Mouse (Mus musculus) adrenal gland, postnatal 4 days (tissue): Measurements from ENCODE around the gene Psg16. TPM values are rescaled to one million over a fixed set of nuclear protein-coding genes. Genes with fewer than 3 reads are reported as not detected.
"Not testable (repeated sequence)": the region's sequence is repeated elsewhere in the genome, so short reads cannot be mapped to it uniquely, and the experiment has no call there.

Experiments used
- DNase-seq, 2 experiments: peaks; one replicate each; pipeline ENCODE4 v3.0.0; 2021 to 2022; ENCODE audit warnings: low spot score in 2 of 2, mixed read lengths in 2 of 2
- total RNA-seq, 2 experiments: library from RNA; stranded (reverse); gene quantifications; 2 replicates each; pipeline ENCODE4 v1.2.3; 2021

Psg16 gene
- total RNA-seq, 2 experiments from 2014 or later = 0.39 to 0.79 TPM

GRCm38 (mm10) chr7:17055287-17055946 lies 18.4 kb upstream of the Psg16 start:
- DNase-seq = no peak

GRCm38 (mm10) chr7:17056081-17056581 lies 17.7 kb upstream of the Psg16 start:
- DNase-seq = peak; percentile 47 to 61

DNA sequence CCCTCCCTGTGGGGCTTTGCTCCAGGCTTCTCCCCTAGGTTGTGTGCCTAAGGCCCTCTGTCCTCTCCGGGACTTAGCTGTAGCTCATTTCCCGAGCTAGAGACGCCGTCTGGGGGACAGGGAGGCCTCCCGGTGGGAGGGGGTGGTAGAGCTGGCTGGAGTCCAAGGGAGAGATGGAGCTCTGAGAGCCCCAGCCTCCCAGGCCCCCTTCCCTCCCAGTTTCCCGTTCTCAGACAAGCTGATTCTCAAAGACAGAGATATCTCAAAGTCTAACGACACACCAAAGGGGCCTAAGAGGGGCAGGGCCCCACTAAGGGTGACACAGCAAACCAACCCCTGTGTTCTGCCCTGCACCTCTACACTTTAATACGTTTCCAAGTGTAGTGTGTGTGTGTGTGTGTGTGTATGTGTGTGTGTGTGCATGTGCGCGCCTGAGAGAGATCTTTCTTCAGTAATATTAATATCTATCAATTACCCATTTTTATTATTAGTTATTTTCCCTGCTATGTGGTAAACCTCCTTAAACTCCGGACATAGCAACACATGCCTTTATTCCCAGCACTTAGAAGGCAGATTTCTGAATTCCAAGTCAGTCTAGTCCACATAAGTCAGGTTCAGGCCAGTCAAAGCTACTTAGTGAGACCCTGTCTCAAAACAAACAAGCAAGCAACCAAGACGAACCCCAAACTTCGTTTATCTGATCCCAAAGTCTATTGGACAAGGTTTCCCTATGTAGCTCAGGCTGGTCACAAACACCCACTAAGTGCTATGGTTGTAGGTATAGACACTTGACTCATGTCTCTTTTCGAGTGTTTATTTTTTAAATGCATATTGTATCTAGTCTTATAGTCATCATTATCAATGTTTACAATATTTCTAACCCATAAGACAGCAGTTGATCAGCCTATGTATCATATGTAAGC lies 17.0 kb upstream of the Psg16 start:
- DNase-seq = no peak

DNA sequence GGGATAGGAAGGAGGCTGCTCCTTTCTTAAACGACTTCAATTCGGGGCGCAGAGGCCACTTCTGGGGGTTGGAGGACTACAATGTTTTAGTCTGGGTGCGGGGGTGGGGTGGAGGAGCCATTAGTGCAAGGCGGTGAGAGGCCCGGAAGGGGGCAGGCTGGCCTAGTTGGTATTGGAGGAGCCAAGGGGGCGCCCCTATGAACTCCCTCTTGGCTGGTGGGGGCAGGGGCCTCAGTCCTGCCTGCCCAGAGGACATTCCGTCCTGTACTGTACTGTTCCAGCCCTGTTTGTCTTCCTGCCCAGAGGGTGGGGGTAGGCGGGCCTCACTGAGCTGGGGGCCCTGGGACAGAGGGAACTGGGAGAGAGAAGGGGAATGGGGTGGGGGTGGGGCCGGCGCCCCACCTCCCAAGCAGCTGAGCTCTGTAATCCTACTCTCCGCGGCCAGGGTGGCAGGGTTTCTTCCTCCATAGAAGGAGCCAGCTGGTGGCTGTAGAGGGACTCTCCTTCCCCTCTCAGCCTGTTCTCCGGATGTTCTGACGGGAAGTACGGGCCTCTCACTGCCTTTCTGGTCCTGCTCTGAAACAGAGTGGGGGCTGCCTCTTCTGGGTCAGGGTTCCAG lies 15.7 kb upstream of the Psg16 start:
- peak in 1 of 2 experiments; percentile 55 for DNase-seq

GRCm38 (mm10) chr7:17058816-17059462 lies 14.9 kb upstream of the Psg16 start:
- peak in 1 of 2 experiments; percentile 1 for DNase-seq

DNA sequence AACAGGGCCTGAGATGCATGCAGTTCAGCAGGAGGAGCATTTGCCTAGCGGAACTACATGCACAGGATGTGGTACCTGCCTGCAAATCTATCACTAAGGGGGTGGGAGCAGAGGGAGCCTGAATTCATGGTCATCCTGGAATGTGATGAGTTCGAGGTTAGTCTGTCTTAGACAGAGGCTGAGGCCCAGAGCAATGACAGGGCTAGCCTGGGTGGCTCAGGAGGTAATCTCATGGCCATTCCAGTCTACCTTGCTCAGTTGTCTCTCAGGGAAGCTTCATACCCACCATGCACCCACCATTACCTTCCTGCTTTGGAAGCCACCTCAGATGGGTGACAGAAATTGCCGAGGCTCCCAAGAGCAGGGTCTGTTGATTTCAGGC lies 14.4 kb upstream of the Psg16 start:
- peak in 1 of 2 experiments; percentile 2 for DNase-seq

GRCm38 (mm10) chr7:17060031-17060781 lies 13.6 kb upstream of the Psg16 start:
- DNase-seq = peak; percentile 90 to 91

GRCm38 (mm10) chr7:17060782-17061605 lies 12.8 kb upstream of the Psg16 start:
- DNase-seq = peak in 1 of 2 experiments; percentile 5

DNA sequence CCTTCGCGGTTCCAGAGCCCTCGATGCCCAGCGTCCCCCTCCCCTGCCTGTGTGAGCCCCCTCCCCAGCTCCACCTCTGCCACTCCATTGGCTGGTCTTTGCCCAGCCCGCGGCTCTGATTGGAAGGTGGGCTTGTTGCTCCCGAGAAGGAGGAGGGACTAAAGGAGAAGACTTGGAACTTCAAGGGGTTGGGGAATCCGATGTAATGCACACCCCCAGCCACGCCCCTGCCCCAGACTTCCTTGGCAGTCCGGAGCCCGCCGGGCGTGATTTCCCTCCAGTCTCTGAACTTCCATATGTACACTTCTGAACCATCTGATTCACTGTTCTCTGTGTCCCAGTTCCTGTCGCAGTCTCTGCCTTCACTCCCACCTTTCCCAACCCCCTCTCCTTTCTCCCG lies 11.5 kb upstream of the Psg16 start, which contains the start of gene Hif3a:
TSS of gene Hif3a (minus strand) at position 39 of the 400 bp plus-strand sequence.
- DNase-seq = peak in 1 of 2 experiments; percentile 36

GRCm38 (mm10) chr7:17062845-17063244 lies 11.0 kb upstream of the Psg16 start:
- peak in 1 of 2 experiments; percentile 2 for DNase-seq

DNA sequence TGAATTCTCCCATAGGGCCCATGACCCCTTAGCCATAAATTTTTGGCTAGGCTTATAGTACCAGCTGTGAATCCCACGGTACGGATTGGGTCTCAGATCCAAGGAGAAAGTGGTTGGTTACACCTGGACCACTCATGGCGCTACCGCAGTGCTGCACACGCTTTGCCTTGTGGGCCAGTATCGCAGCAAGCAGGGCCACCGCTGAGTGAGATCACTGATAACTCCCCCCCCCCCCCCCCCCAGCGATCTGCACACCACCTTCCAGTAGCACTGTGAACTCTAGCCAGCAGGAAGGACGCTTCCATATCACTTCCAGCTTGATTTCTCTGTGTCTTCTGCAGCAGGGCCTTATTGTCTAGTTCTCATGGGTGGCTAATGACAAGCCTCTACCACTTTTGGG lies 8.2 kb upstream of the Psg16 start:
- peak in 1 of 2 experiments; percentile 2 for DNase-seq

DNA sequence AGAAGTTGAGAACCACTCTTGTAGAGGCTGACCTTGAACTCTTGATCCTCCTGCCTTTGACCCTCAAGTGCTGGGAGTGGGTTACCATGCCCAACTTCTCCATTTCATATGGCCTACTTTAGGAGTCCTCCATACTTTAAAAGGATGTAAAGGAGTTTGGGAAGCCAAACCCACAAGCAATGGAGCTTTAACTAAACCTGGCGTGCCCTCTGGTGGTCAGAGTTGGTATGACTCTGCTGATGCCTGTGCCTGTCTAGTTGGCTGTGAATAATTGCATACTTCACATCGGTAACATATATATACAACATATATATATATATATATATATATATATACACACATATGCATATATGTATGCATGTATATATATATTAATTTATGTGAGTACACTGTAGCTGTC lies 7.4 kb upstream of the Psg16 start:
- peak in 1 of 2 experiments; percentile 77 for DNase-seq

DNA sequence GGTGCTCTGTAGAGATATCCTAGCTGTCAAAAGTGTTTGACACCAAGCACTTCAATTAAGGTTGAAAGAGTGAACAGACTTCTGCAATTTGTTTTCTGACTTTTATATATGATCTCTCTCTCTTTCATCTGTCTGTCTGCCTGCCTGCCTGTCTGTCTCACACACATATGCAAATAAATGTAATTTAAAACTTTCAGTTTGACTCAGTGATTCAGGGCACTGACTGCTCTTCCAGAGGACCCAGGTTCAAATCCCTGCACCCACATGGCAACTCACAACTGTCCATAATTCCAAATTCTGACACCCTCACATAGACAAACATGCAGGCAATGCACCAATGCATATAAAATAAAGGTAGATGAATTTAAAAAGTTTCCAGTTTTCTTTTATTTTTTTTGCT lies 6.8 kb upstream of the Psg16 start:
- DNase-seq = no peak

DNA sequence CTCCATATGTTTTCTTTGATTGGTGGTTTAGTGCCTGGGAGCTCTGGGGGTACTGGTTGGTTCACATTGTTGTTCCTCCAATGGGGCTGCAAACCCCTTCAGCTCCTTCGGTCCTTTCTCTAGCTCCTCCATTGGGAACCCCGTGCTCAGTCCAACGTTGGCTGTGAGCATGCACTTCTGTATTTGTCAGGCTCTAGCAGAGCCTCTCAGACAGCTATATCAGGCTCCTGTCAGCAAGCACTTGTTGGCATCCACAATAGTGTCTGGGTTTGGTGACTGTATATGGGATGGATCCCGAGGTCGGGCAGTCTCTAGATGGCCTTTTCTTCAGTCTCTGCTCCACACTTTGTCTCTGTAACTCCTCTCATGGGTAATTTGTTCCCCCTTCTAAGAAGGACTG lies 6.2 kb upstream of the Psg16 start:
- DNase-seq = not testable (repeated sequence)

- DNase-seq = no peak
Measured at GRCm38 (mm10) chr7:17073513-17073903, 332 bp upstream of the Psg16 start.

- no peak for DNase-seq
Measured at GRCm38 (mm10) chr7:17076542-17076941, 2.7 kb downstream of the Psg16 start.

- no peak for DNase-seq
Measured at GRCm38 (mm10) chr7:17078076-17078654, 4.3 kb downstream of the Psg16 start.

- DNase-seq = no peak
Measured at GRCm38 (mm10) chr7:17082766-17083165, 8.9 kb downstream of the Psg16 start.

- DNase-seq = no peak
Measured at GRCm38 (mm10) chr7:17087731-17088130, 13.9 kb downstream of the Psg16 start.
